Mouse (Mus musculus) mouse embryonic stem cell (cell line): ENCODE results near the gene Eif2b3.

Experiments
- in situ Hi-C, 2 experiments: fragments of 300-500 bp; cut with MboI; formaldehyde crosslinking; loops; 1 replicate in 1 of 2; 3 replicates in 1 of 2; pipeline ENCODE4 v1.14.3; 2019 to 2020; ENCODE audit warnings: low sequenced_read_pairs in 2 of 2, low pct_unique_long_range_greater_than_20kb in 1 of 2, mixed read lengths in 1 of 2; ENCODE audit not compliant: unreplicated experiment in 1 of 2

The Eif2b3 gene

GRCm38 (mm10) chr4:117062700-117063390 lies 43.6 kb downstream of the Eif2b3 start:
- in situ Hi-C loops: no loop called here

GRCm38 (mm10) chr4:117068035-117068434 lies 48.8 kb downstream of the Eif2b3 start:
- in situ Hi-C loops: no loop called here

- in situ Hi-C loops: no loop called here
Observed at GRCm38 (mm10) chr4:117069647-117070046, 50.4 kb downstream of the Eif2b3 start.

- in situ Hi-C loops: no loop called here
Observed at GRCm38 (mm10) chr4:117070624-117071023, 51.4 kb downstream of the Eif2b3 start.

- in situ Hi-C loops: no loop called here
Observed at GRCm38 (mm10) chr4:117071183-117071582, 52.0 kb downstream of the Eif2b3 start.

GRCm38 (mm10) chr4:117087948-117088640 lies 68.9 kb downstream of the Eif2b3 start:
- in situ Hi-C loops: no loop called here

GRCm38 (mm10) chr4:117090586-117090985 lies 71.4 kb downstream of the Eif2b3 start:
- in situ Hi-C loops: no loop called here

GRCm38 (mm10) chr4:117094626-117095361 lies 75.6 kb downstream of the Eif2b3 start:
- in situ Hi-C loops: no loop called here

GRCm38 (mm10) chr4:117095551-117096452 lies 76.6 kb downstream of the Eif2b3 start, which contains the start of gene Ptch2:
Gene Ptch2 (plus strand): TSS chr4:117096075.
- in situ Hi-C loops: no loop called here

- in situ Hi-C loops: no loop called here
Observed at GRCm38 (mm10) chr4:117096666-117097065, 77.5 kb downstream of the Eif2b3 start.

- in situ Hi-C loops: no loop called here
Observed at GRCm38 (mm10) chr4:117097969-117098763, 79.0 kb downstream of the Eif2b3 start.

- in situ Hi-C loops: no loop called here
Observed at GRCm38 (mm10) chr4:117098764-117099036, 79.5 kb downstream of the Eif2b3 start.

- in situ Hi-C loops: loop anchor here in 1 of 2 experiments (5.0 kb wide), 1 partner anchor 42 kb away; no protein-coding TSS in a partner anchor
Observed at GRCm38 (mm10) chr4:117100036-117100435, 80.8 kb downstream of the Eif2b3 start.

- in situ Hi-C loops: loop anchor here in 1 of 2 experiments (5.0 kb wide), 1 partner anchor 41 kb away; no protein-coding TSS in a partner anchor
Observed at GRCm38 (mm10) chr4:117101218-117101617, 82.0 kb downstream of the Eif2b3 start.

GRCm38 (mm10) chr4:117104672-117105071 lies 85.5 kb downstream of the Eif2b3 start:
- in situ Hi-C loops: loop anchor here (5.0 kb wide), 1 partner anchor 38 kb away; no protein-coding TSS in a partner anchor

- in situ Hi-C loops: loop anchor here in 1 of 2 experiments (5.0 kb wide), 1 partner anchor 37 kb away; no protein-coding TSS in a partner anchor
Observed at GRCm38 (mm10) chr4:117105127-117105526, 85.9 kb downstream of the Eif2b3 start.

- in situ Hi-C loops: loop anchor here in 1 of 2 experiments (5.0 kb wide), 1 partner anchor 34 kb away; no protein-coding TSS in a partner anchor
Observed at GRCm38 (mm10) chr4:117107813-117108523, 88.8 kb downstream of the Eif2b3 start.
